9 mouse cellular contexts compared by ENCODE assay signal in the genomic region with DNA sequence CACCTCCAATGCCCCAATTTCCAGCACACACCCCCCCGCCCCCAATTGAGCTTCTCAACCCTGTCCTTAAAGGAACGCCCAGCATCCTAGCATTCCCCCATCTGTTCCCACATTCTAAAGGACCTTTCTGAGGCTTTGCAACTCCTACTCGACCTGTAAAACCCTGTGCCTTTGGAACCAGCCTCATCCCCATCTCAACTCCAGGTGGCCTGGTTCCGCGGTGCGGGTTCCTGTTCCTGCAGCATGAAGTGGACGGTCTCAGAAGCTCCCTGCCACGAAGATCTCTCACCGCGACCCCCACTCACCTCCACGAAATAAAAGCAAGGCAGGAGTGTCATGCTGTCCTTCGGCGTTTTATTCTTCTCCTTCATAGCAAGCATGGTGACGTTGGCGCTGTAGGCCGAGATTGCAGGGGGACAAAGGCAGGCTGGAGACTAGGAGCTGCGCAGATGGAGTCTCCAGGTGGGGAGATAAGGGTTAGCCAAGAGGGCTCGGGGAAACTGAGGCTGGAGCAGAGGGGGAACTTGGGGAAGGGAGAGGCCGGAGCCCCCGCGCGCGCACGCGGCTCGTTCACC. TPM values are rescaled to one million over a fixed set of nuclear protein-coding genes. Genes with fewer than 3 reads are reported as not detected.
DNase-seq lines count a peak whose midpoint lies in the region; ATAC-seq and TF ChIP-seq lines count a peak whose summit lies in the region.
"Had no signal": no experiment of that assay in that cellular context is flagged by ENCODE, and none has a peak within 500 bp of the region (broad histone marks: within the 10 kb centered on the region; RNA-seq: fewer than 3 reads in every experiment).

No protein-coding gene starts in this region.

- H3K9ac ChIP-seq in neural tube, embryonic 11.5 days (ENCODE audit: low read length), result peak overlapping the region; percentile 98
- peak overlapping the region; percentile 82 for H3K9ac ChIP-seq in stomach, embryonic 14.5 days (replicated peaks; ENCODE audit: low read depth, low read length)

- TF ChIP-seq CTCF in cerebellum, adult 2 months (IDR thresholded peaks at IDR 0.05; ENCODE audit: borderline replicate concordance, insufficient read depth, low read depth, low read length), result no peak

- DNase-seq in cerebellum, adult 2 months, result no peak
- DNase-seq in cerebellum, adult 9-10 months, result no peak
- no peak for DNase-seq in neural tube, embryonic 11.5 days (ENCODE audit: low spot score)
- no peak for DNase-seq in neural tube, embryonic 10.5 days (ENCODE audit: extremely low spot score, low spot score)
- no peak for DNase-seq in limb, embryonic 10.5 days (ENCODE audit: low spot score)
- DNase-seq in layer of hippocampus, postnatal 36 days, result no peak

- peak overlapping the region; percentile 84 for H3K4me3 ChIP-seq in cerebellum, adult 2 months (replicated peaks; ENCODE audit: insufficient read depth, low read depth, low read length)
- H3K4me3 ChIP-seq in neural tube, embryonic 11.5 days (ENCODE audit: low read depth, low read length), result peak overlapping the region; percentile 70
- H3K4me3 ChIP-seq in limb, embryonic 10.5 days, result peak overlapping the region; percentile 88
- peak overlapping the region; percentile 76 for H3K4me3 ChIP-seq in stomach, embryonic 14.5 days (ENCODE audit: low read depth, low read length)

- peaks cover 12% of the 10 kb centered on the region for H3K36me3 ChIP-seq in neural tube, embryonic 11.5 days (ENCODE audit: control insufficient read depth, insufficient read depth, low read length)
- peaks cover 40% of the 10 kb centered on the region for H3K36me3 ChIP-seq in limb, embryonic 10.5 days
- no peaks in the 10 kb centered on the region for H3K36me3 ChIP-seq in stomach, embryonic 14.5 days (ENCODE audit: control insufficient read depth, insufficient read depth, low read length)

- ATAC-seq in neural tube, embryonic 11.5 days (ENCODE audit: insufficient read depth, low FRiP score, low TSS enrichment), result peak; percentile 14
- no peak for ATAC-seq in stomach, embryonic 14.5 days (ENCODE audit: insufficient number of reproducible peaks, insufficient read depth, low FRiP score, low read depth)
- ATAC-seq in activated CD4-positive, CD25-positive, alpha-beta regulatory T cell, adult 4 months, result no peak

- H3K27ac ChIP-seq in cerebellum, adult 2 months (ENCODE audit: insufficient read depth, low read length), result no peak overlapping the region
- H3K27ac ChIP-seq in neural tube, embryonic 11.5 days (ENCODE audit: low read depth, low read length), result peak overlapping the region; percentile 79
- H3K27ac ChIP-seq in limb, embryonic 10.5 days, result peak overlapping the region; percentile 98
- H3K27ac ChIP-seq in stomach, embryonic 14.5 days (ENCODE audit: low read length), result peak overlapping the region; percentile 58; the same call in 1 of the 2 replicates

- H3K4me2 ChIP-seq in neural tube, embryonic 11.5 days (ENCODE audit: low read depth), result peak overlapping the region; percentile 72
- peak overlapping the region; percentile 92 for H3K4me2 ChIP-seq in stomach, embryonic 14.5 days (replicated peaks; ENCODE audit: low read depth, low read length)

- no peak for TF ChIP-seq POLR2A in cerebellum, adult 2 months (IDR thresholded peaks at IDR 0.05; ENCODE audit: borderline replicate concordance, insufficient read depth, low read length)

- H3K27me3 ChIP-seq in cerebellum, adult 2 months (ENCODE audit: control insufficient read depth, insufficient read depth, low read length), result no peaks in the 10 kb centered on the region
- no peaks in the 10 kb centered on the region for H3K27me3 ChIP-seq in neural tube, embryonic 11.5 days (ENCODE audit: control insufficient read depth, insufficient read depth, low read length)
- H3K27me3 ChIP-seq in limb, embryonic 10.5 days (ENCODE audit: low read depth, poor library complexity, severe bottlenecking), result 0 out of 2 replicates have a peak, but pooled peaks cover 3% of the 10 kb centered on the region
- no peaks in the 10 kb centered on the region for H3K27me3 ChIP-seq in stomach, embryonic 14.5 days (ENCODE audit: control insufficient read depth, insufficient read depth, low read length)

- H3K9me3 ChIP-seq in neural tube, embryonic 11.5 days (ENCODE audit: control insufficient read depth, low read length), result no peaks in the 10 kb centered on the region
- H3K9me3 ChIP-seq in limb, embryonic 10.5 days (replicated peaks), result no peaks in the 10 kb centered on the region
- H3K9me3 ChIP-seq in stomach, embryonic 14.5 days (ENCODE audit: control insufficient read depth, low read depth, low read length), result no peaks in the 10 kb centered on the region

- no peaks in the 10 kb centered on the region; the same call in 1 of the 2 replicates for H3K4me1 ChIP-seq in cerebellum, adult 2 months (ENCODE audit: control insufficient read depth, insufficient read depth, low read length)
- peaks cover 10% of the 10 kb centered on the region for H3K4me1 ChIP-seq in neural tube, embryonic 11.5 days (ENCODE audit: control insufficient read depth, insufficient read depth, low read length)
- peaks cover 45% of the 10 kb centered on the region for H3K4me1 ChIP-seq in limb, embryonic 10.5 days
- peaks cover 18% of the 10 kb centered on the region for H3K4me1 ChIP-seq in stomach, embryonic 14.5 days (ENCODE audit: control insufficient read depth, insufficient read depth, low read length)

- WGBS in cerebellum, adult 2 months, result 2% methylated on average over 26 of the region's 26 CpGs
- 2% methylated on average over 26 of the region's 26 CpGs for WGBS in neural tube, embryonic 11.5 days
- WGBS in limb, embryonic 10.5 days, result 3% methylated on average over 26 of the region's 26 CpGs
- WGBS in stomach, embryonic 14.5 days, result 1% methylated on average over 26 of the region's 26 CpGs

RNA-seq across cellular contexts. Expression of a gene that starts 0.5 kb away (rescaled TPM):
- polyA plus RNA-seq in cerebellum, adult 2 months (2012; rRNA removed), result 2.4 and 2.5 TPM in 2 replicates
- polyA plus RNA-seq in neural tube, embryonic 11.5 days (2014; fragmentation: Nextera tagmentation; extraction: Ambion mirVana), result 12.5 and 13.7 TPM in 2 replicates
- 9.1 and 15.3 TPM in 2 replicates for polyA plus RNA-seq in limb, embryonic 10.5 days (2016; fragmentation: Nextera tagmentation; extraction: Ambion mirVana)
- 2.9 and 5.6 TPM in 2 replicates for polyA plus RNA-seq in stomach, embryonic 14.5 days (2014; fragmentation: Nextera tagmentation; extraction: Ambion mirVana)
- total RNA-seq in layer of hippocampus, postnatal 36 days (2021), result 1 to 10 TPM in 1 of 2 experiments, not detected in 1; 1.0 TPM
- not detected for polyA plus RNA-seq in activated CD4-positive, CD25-positive, alpha-beta regulatory T cell, adult 4 months (2017; shearing (Covaris generic))

RNA-seq across cellular contexts. Expression of a gene that starts 0.6 kb away (rescaled TPM):
- polyA plus RNA-seq in cerebellum, adult 2 months (2012; rRNA removed), result 46.0 and 49.3 TPM in 2 replicates
- 142 and 156 TPM in 2 replicates for polyA plus RNA-seq in neural tube, embryonic 11.5 days (2014; fragmentation: Nextera tagmentation; extraction: Ambion mirVana)
- polyA plus RNA-seq in limb, embryonic 10.5 days (2016; fragmentation: Nextera tagmentation; extraction: Ambion mirVana), result 108 and 140 TPM in 2 replicates
- 41.3 and 51.7 TPM in 2 replicates for polyA plus RNA-seq in stomach, embryonic 14.5 days (2014; fragmentation: Nextera tagmentation; extraction: Ambion mirVana)
- total RNA-seq in layer of hippocampus, postnatal 36 days (2021), result 10 to 100 TPM; 28.4 to 28.7 TPM
- polyA plus RNA-seq in activated CD4-positive, CD25-positive, alpha-beta regulatory T cell, adult 4 months (2017; shearing (Covaris generic)), result 1 to 10 TPM; 1.6 to 2.1 TPM

RNA-seq across cellular contexts. Expression of a gene that starts 12.2 kb away (rescaled TPM):
- polyA plus RNA-seq in cerebellum, adult 2 months (2012; rRNA removed), result 0.15 TPM in 1 of 2 replicates, not detected in the other
- 0.66 TPM in 1 of 2 replicates, not detected in the other for polyA plus RNA-seq in neural tube, embryonic 11.5 days (2014; fragmentation: Nextera tagmentation; extraction: Ambion mirVana)
- not detected in 2 replicates for polyA plus RNA-seq in limb, embryonic 10.5 days (2016; fragmentation: Nextera tagmentation; extraction: Ambion mirVana)
- 0.88 and 3.3 TPM in 2 replicates for polyA plus RNA-seq in stomach, embryonic 14.5 days (2014; fragmentation: Nextera tagmentation; extraction: Ambion mirVana)
- total RNA-seq in layer of hippocampus, postnatal 36 days (2021), result not detected
- not detected for polyA plus RNA-seq in activated CD4-positive, CD25-positive, alpha-beta regulatory T cell, adult 4 months (2017; shearing (Covaris generic))

RNA-seq across cellular contexts. Expression of a gene that starts 16.9 kb away (rescaled TPM):
- polyA plus RNA-seq in cerebellum, adult 2 months (2012; rRNA removed), result 0.29 and 0.41 TPM in 2 replicates
- polyA plus RNA-seq in neural tube, embryonic 11.5 days (2014; fragmentation: Nextera tagmentation; extraction: Ambion mirVana), result not detected in 2 replicates
- not detected in 2 replicates for polyA plus RNA-seq in limb, embryonic 10.5 days (2016; fragmentation: Nextera tagmentation; extraction: Ambion mirVana)
- polyA plus RNA-seq in stomach, embryonic 14.5 days (2014; fragmentation: Nextera tagmentation; extraction: Ambion mirVana), result not detected in 2 replicates
- total RNA-seq in layer of hippocampus, postnatal 36 days (2021), result not detected
- not detected for polyA plus RNA-seq in activated CD4-positive, CD25-positive, alpha-beta regulatory T cell, adult 4 months (2017; shearing (Covaris generic))
- total RNA-seq: common myeloid progenitor, adult 5-6 weeks had no signal

RNA-seq across cellular contexts. Expression of a gene that starts 19.6 kb away (rescaled TPM):
- 64.2 and 68.6 TPM in 2 replicates for polyA plus RNA-seq in cerebellum, adult 2 months (2012; rRNA removed)
- 215 and 216 TPM in 2 replicates for polyA plus RNA-seq in neural tube, embryonic 11.5 days (2014; fragmentation: Nextera tagmentation; extraction: Ambion mirVana)
- 485 and 494 TPM in 2 replicates for polyA plus RNA-seq in limb, embryonic 10.5 days (2016; fragmentation: Nextera tagmentation; extraction: Ambion mirVana)
- 237 and 275 TPM in 2 replicates for polyA plus RNA-seq in stomach, embryonic 14.5 days (2014; fragmentation: Nextera tagmentation; extraction: Ambion mirVana)
- total RNA-seq in layer of hippocampus, postnatal 36 days (2021), result 10 to 100 TPM; 43.1 to 52.6 TPM
- polyA plus RNA-seq in activated CD4-positive, CD25-positive, alpha-beta regulatory T cell, adult 4 months (2017; shearing (Covaris generic)), result 100 to 1,000 TPM in 1 of 2 experiments, 10 to 100 TPM in 1; 94.0 to 159 TPM

Comparison
In these comparisons a context has a peak if more than half of its experiments do, and no peak if none do; other contexts are left out.
1. RNA of a gene that starts 0.6 kb away (polyA plus RNA-seq): 142 to 156 TPM in neural tube, embryonic 11.5 days, 108 to 140 TPM in limb, embryonic 10.5 days, 41.3 to 51.7 TPM in stomach, embryonic 14.5 days and 46.0 to 49.3 TPM in cerebellum, adult 2 months; 1.6 to 2.1 TPM in activated CD4-positive, CD25-positive, alpha-beta regulatory T cell, adult 4 months; every median in the first group is over 10 times any median in the second.
2. Peak in every context shown above with its lines, with median percentiles within 50 percentile points of each other: H3K4me3 ChIP-seq.